Mouse (Mus musculus) kidney, embryonic 15.5 days (tissue): ENCODE measurements around the gene Gm10160. TPM values are rescaled to one million over a fixed set of nuclear protein-coding genes. Genes with fewer than 3 reads are reported as not detected.

ENCODE experiments used
- ATAC-seq: fragments of 200-750 bp; cut with Nextera tagmentation; replicated peaks from 2 replicates; pipeline ENCODE4 v1.8.0; 2017; ENCODE audit warnings: moderate TSS enrichment; ENCODE audit not compliant: low FRiP score
- H3K27ac ChIP-seq: fragments of 300-500 bp; sonication (generic); 2 replicates; pipeline ENCODE4 v1.5.1; 2015; ENCODE audit warnings: mild to moderate bottlenecking, inconsistent platforms
- H3K27me3 ChIP-seq: fragments of 300-500 bp; sonication (generic); 2 replicates; pipeline ENCODE4 v1.6.1; 2015; ENCODE audit warnings: inconsistent platforms
- H3K36me3 ChIP-seq: fragments of 300-500 bp; sonication (generic); 2 replicates; pipeline ENCODE4 v1.6.1; 2015; ENCODE audit warnings: inconsistent platforms
- H3K4me1 ChIP-seq: fragments of 300-500 bp; sonication (generic); 2 replicates; pipeline ENCODE4 v1.6.1; 2015; ENCODE audit warnings: inconsistent platforms
- H3K4me2 ChIP-seq: fragments of 300-500 bp; sonication (generic); 2 replicates; pipeline ENCODE4 v1.6.1; 2015; ENCODE audit warnings: moderate library complexity, mild to moderate bottlenecking, inconsistent platforms
- H3K4me3 ChIP-seq: fragments of 300-500 bp; sonication (generic); replicated peaks from 2 replicates; pipeline ENCODE4 v1.5.1; 2015; ENCODE audit warnings: mild to moderate bottlenecking, inconsistent platforms
- H3K9ac ChIP-seq: fragments of 300-500 bp; sonication (generic); 2 replicates; pipeline ENCODE4 v1.6.1; 2015; ENCODE audit warnings: mild to moderate bottlenecking, inconsistent platforms
- H3K9me3 ChIP-seq: fragments of 300-500 bp; sonication (generic); replicated peaks from 2 replicates; pipeline ENCODE4 v1.6.1; 2016; ENCODE audit warnings: inconsistent platforms
- WGBS: fragments of 180-500 bp; shearing (Covaris S2); methylation state at CpG from one replicate; pipeline ENCODE4 v1.1.7; 2015; ENCODE audit warnings: mixed read lengths; 5-methylcytosine and 5-hydroxymethylcytosine counted together
- polyA plus RNA-seq: library from polyadenylated mRNA; unstranded; fragments of >200 nt; fragmentation: Nextera tagmentation; extraction: Ambion mirVana; gene quantifications from 2 replicates; pipeline ENCODE4 v1.2.1, GENCODE M21; 2015

The Gm10160 gene
- polyA plus RNA-seq, 1 experiment from 2014 or later = not detected

DNA sequence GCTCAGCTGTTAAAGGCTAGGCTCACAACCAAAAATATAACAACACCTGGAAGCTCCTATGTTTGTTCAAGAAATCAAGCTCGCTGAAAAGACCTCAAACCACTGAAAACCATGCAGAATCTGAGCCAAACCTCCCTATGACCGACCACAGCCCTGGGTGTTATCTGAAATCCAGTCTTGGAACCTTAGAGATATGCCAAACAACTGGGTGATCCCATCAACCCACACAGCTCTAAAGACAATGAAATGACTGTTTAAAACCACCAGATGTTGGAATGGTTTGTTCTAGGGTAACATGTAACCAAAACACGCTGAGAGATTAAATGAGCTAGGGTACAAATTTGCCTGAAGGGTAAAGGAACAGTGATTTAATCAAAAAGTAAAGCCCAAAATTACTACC lies 30.7 kb downstream of the Gm10160 start:
- no peak overlapping the region for H3K27ac ChIP-seq
- peaks cover 36% of the 10 kb centered on the region for H3K4me1 ChIP-seq
- WGBS = 66% methylated on average over 3 of the region's 3 CpGs
- no peak overlapping the region for H3K9ac ChIP-seq
- no peaks in the 10 kb centered on the region for H3K36me3 ChIP-seq
- H3K4me2 ChIP-seq = no peak overlapping the region
- no peaks in the 10 kb centered on the region for H3K9me3 ChIP-seq
- no peaks in the 10 kb centered on the region for H3K27me3 ChIP-seq
- no peak for ATAC-seq
- H3K4me3 ChIP-seq = no peak overlapping the region

DNA sequence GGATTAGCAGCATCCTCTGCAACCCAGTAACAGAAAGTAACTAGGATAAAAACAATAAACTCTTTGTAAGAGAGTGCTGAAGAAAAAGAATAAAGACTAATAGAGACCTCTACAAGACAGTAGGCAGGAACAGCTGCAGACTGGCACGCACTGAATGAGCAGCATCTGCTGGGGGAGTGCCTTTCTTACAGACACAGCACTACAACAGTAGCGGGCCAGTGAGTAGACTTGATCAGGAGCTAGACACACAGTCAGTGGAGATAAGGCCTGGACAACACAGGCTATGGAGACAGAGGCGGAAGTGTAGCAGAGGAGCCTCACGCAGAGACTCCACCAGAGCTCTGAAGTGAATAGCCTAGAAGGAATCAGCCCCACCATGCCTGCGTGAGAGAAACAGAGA lies 49.5 kb downstream of the Gm10160 start:
- no peak overlapping the region for H3K4me2 ChIP-seq
- WGBS = 92% methylated on average over 5 of the region's 5 CpGs
- H3K27ac ChIP-seq = no peak overlapping the region
- H3K4me1 ChIP-seq = no peaks in the 10 kb centered on the region
- H3K4me3 ChIP-seq = no peak overlapping the region
- H3K9me3 ChIP-seq = no peaks in the 10 kb centered on the region
- ATAC-seq = no peak
- H3K9ac ChIP-seq = no peak overlapping the region
- H3K27me3 ChIP-seq = no peaks in the 10 kb centered on the region
- H3K36me3 ChIP-seq = peaks cover 45% of the 10 kb centered on the region

Other genes starting within 250 kb of the Gm10160 start
- 13.3 and 14.8 TPM in 2 replicates for gene Homer2, start 148.3 kb downstream of the Gm10160 start, polyA plus RNA-seq
- gene Ramac, start 92.9 kb downstream of the Gm10160 start, polyA plus RNA-seq = 125 and 138 TPM in 2 replicates
- gene 3110040N11Rik, start 66.3 kb downstream of the Gm10160 start, polyA plus RNA-seq = 43.2 and 52.6 TPM in 2 replicates
- gene Btbd1, start 26.4 kb downstream of the Gm10160 start, polyA plus RNA-seq = 62.3 and 67.3 TPM in 2 replicates
- 13.5 and 14.5 TPM in 2 replicates for gene Tm6sf1, start 3.2 kb upstream of the Gm10160 start, polyA plus RNA-seq
- 14.0 and 14.4 TPM in 2 replicates for gene Hdgfl3, start 78.7 kb upstream of the Gm10160 start, polyA plus RNA-seq
- 0.22 and 0.91 TPM in 2 replicates for gene Bnc1, start 136.5 kb upstream of the Gm10160 start, polyA plus RNA-seq